Mouse (Mus musculus): ENCODE results near the gene Vps37c.
A peak's percentile ranks its signal among the peaks of the same experiment; 100 is the strongest.

Vps37c gene

GRCm38 (mm10) chr19:10689470-10690166 lies 1.1 kb downstream of the Vps37c start:
- no peak for DNase-seq (ENCODE audit: low read depth)

- no peak for DNase-seq (ENCODE audit: low read depth)
These were observed 1.8 kb downstream of the Vps37c start for GRCm38 (mm10) chr19:10690336-10690735.

GRCm38 (mm10) chr19:10691121-10691520 lies 2.6 kb downstream of the Vps37c start:
- no peak for DNase-seq (ENCODE audit: low read depth)

- DNase-seq (ENCODE audit: low read depth), result no peak
These were observed 3.1 kb downstream of the Vps37c start for GRCm38 (mm10) chr19:10691660-10692059.

- DNase-seq (ENCODE audit: low read depth), result no peak
These were observed 3.8 kb downstream of the Vps37c start for GRCm38 (mm10) chr19:10692361-10692760.

GRCm38 (mm10) chr19:10693926-10694682 lies 5.6 kb downstream of the Vps37c start:
- DNase-seq (ENCODE audit: low read depth), result no peak

GRCm38 (mm10) chr19:10695801-10696200 lies 7.3 kb downstream of the Vps37c start:
- peak; percentile 65 for DNase-seq (ENCODE audit: low read depth)

GRCm38 (mm10) chr19:10698131-10698991 lies 9.8 kb downstream of the Vps37c start:
- DNase-seq (ENCODE audit: low read depth), result peak; percentile 60

- no peak for DNase-seq (ENCODE audit: low read depth)
These were observed 11.3 kb downstream of the Vps37c start for GRCm38 (mm10) chr19:10699851-10700250.

- no peak for DNase-seq (ENCODE audit: low read depth)
These were observed 12.6 kb downstream of the Vps37c start for GRCm38 (mm10) chr19:10701013-10701726.

GRCm38 (mm10) chr19:10702125-10702524 lies 13.6 kb downstream of the Vps37c start:
- DNase-seq (ENCODE audit: low read depth), result no peak

- DNase-seq (ENCODE audit: low read depth), result no peak
These were observed 14.9 kb downstream of the Vps37c start for GRCm38 (mm10) chr19:10703470-10703869.

GRCm38 (mm10) chr19:10707087-10707875 lies 18.7 kb downstream of the Vps37c start:
- DNase-seq (ENCODE audit: low read depth), result no peak

GRCm38 (mm10) chr19:10707881-10708280 lies 19.3 kb downstream of the Vps37c start:
- no peak for DNase-seq (ENCODE audit: low read depth)

GRCm38 (mm10) chr19:10708900-10709299 lies 20.4 kb downstream of the Vps37c start:
- no peak for DNase-seq (ENCODE audit: low read depth)

GRCm38 (mm10) chr19:10709360-10710087 lies 21.0 kb downstream of the Vps37c start:
- DNase-seq (ENCODE audit: low read depth), result peak; percentile 87

GRCm38 (mm10) chr19:10710088-10710511 lies 21.6 kb downstream of the Vps37c start:
- peak; percentile 83 for DNase-seq (ENCODE audit: low read depth)

GRCm38 (mm10) chr19:10710751-10711150 lies 22.2 kb downstream of the Vps37c start:
- no peak for DNase-seq (ENCODE audit: low read depth)

- DNase-seq (ENCODE audit: low read depth), result no peak
These were observed 23.7 kb downstream of the Vps37c start for GRCm38 (mm10) chr19:10712194-10712593.

- no peak for DNase-seq (ENCODE audit: low read depth)
These were observed 24.1 kb downstream of the Vps37c start for GRCm38 (mm10) chr19:10712646-10713045.

All from naive thymus-derived CD4-positive, alpha-beta T cell, adult 2 months (primary cell).